Mouse (Mus musculus) cerebellum, postnatal 14 days (tissue): ENCODE results near the gene Serinc1.

ENCODE experiments used
- DNase-seq, 2 experiments: peaks; one replicate each; pipeline ENCODE4 v3.0.0; 2021; ENCODE audit warnings: mixed read lengths in 2 of 2

Gene Serinc1

GRCm38 (mm10) chr10:57484741-57485140, 47.6 kb downstream of the Serinc1 start:
- no peak for DNase-seq

- DNase-seq = no peak
Observed at GRCm38 (mm10) chr10:57481717-57482116, 50.6 kb downstream of the Serinc1 start.

- DNase-seq = no peak
Observed at GRCm38 (mm10) chr10:57477121-57477843, 55.0 kb downstream of the Serinc1 start.
